Mouse (Mus musculus) monocyte, adult 2 months (primary cell): ENCODE data around the gene Cyp3a41b.
"Not testable (repeated sequence)": the region's sequence is repeated elsewhere in the genome, so short reads cannot be mapped to it uniquely, and the experiment has no call there.

Experiments
- DNase-seq, 2 experiments: peaks; one replicate each; pipeline ENCODE4 v3.0.0; 2022; ENCODE audit warnings: low spot score in 2 of 2, low read depth in 1 of 2

Gene Cyp3a41b

GRCm38 (mm10) chr5:145584630-145585029 lies at the start of gene Cyp3a41b:
TSS of gene Cyp3a41b (minus strand) at chr5:145584730.
- DNase-seq: not testable (repeated sequence)

- DNase-seq: not testable (repeated sequence)
These were observed 47.8 kb upstream of the Cyp3a41b start for GRCm38 (mm10) chr5:145632286-145632685.

GRCm38 (mm10) chr5:145604891-145605290 lies 20.4 kb upstream of the Cyp3a41b start:
- DNase-seq: not testable (repeated sequence)

- DNase-seq: not testable (repeated sequence)
These were observed 13.3 kb upstream of the Cyp3a41b start for GRCm38 (mm10) chr5:145597851-145598250.

GRCm38 (mm10) chr5:145577321-145577720 lies 7.2 kb downstream of the Cyp3a41b start:
- DNase-seq: not testable (repeated sequence)

GRCm38 (mm10) chr5:145575660-145576059 lies 8.9 kb downstream of the Cyp3a41b start:
- DNase-seq: not testable (repeated sequence)

- not testable (repeated sequence) for DNase-seq
These were observed 12.6 kb downstream of the Cyp3a41b start for GRCm38 (mm10) chr5:145571922-145572321.
